Mouse (Mus musculus) lung, embryonic 16.5 days (tissue): ENCODE measurements around the gene Ttc28. TPM values are rescaled to one million over a fixed set of nuclear protein-coding genes. Genes with fewer than 3 reads are reported as not detected.

Source experiments
- ATAC-seq: fragments of 200-750 bp; cut with Nextera tagmentation; 2 replicates; pipeline ENCODE4 v1.8.0; 2017; ENCODE audit warnings: low read depth, mild to moderate bottlenecking, moderate library complexity
- H3K27ac ChIP-seq: fragments of 300-500 bp; sonication (generic); 2 replicates; pipeline ENCODE4 v1.5.1; 2014; ENCODE audit warnings: mild to moderate bottlenecking, control low read depth, low read length
- H3K27me3 ChIP-seq: fragments of 300-500 bp; sonication (generic); 2 replicates; pipeline ENCODE4 v1.6.1; 2014; ENCODE audit warnings: low read depth, low read length, mixed read lengths; ENCODE audit not compliant: control insufficient read depth, insufficient read depth
- H3K36me3 ChIP-seq: fragments of 300-500 bp; sonication (generic); 2 replicates; pipeline ENCODE4 v1.6.1; 2014; ENCODE audit warnings: low read length; ENCODE audit not compliant: control insufficient read depth, insufficient read depth
- H3K4me1 ChIP-seq: fragments of 300-500 bp; sonication (generic); replicated peaks from 2 replicates; pipeline ENCODE4 v1.6.1; 2014; ENCODE audit warnings: low read length, mixed read lengths; ENCODE audit not compliant: control insufficient read depth, insufficient read depth
- H3K4me2 ChIP-seq: fragments of 300-500 bp; sonication (generic); 2 replicates; pipeline ENCODE4 v1.6.1; 2014; ENCODE audit warnings: low read depth, low read length, control low read depth
- H3K4me3 ChIP-seq: fragments of 300-500 bp; sonication (generic); 2 replicates; pipeline ENCODE4 v1.5.1; 2014; ENCODE audit warnings: mild to moderate bottlenecking, low read length, control low read depth
- H3K9ac ChIP-seq: fragments of 300-500 bp; sonication (generic); 2 replicates; pipeline ENCODE4 v1.6.1; 2014; ENCODE audit warnings: low read length, control low read depth
- H3K9me3 ChIP-seq: fragments of 300-500 bp; sonication (generic); 2 replicates; pipeline ENCODE4 v1.6.1; 2016; ENCODE audit warnings: low read length; ENCODE audit not compliant: control insufficient read depth
- WGBS: fragments of 180-500 bp; shearing (Covaris S2); extraction: QIAGEN DNeasy Blood & Tissue Kit; methylation state at CpG from one replicate; pipeline ENCODE4 v1.1.7; 2014; 5-methylcytosine and 5-hydroxymethylcytosine counted together
- polyA plus RNA-seq: library from polyadenylated mRNA; unstranded; fragments of >200 nt; fragmentation: Nextera tagmentation; extraction: Ambion mirVana; gene quantifications from 2 replicates; pipeline ENCODE4 v1.2.1, GENCODE M21; 2015

Gene Ttc28
- polyA plus RNA-seq, 1 experiment from 2014 or later = 8.4 TPM

DNA sequence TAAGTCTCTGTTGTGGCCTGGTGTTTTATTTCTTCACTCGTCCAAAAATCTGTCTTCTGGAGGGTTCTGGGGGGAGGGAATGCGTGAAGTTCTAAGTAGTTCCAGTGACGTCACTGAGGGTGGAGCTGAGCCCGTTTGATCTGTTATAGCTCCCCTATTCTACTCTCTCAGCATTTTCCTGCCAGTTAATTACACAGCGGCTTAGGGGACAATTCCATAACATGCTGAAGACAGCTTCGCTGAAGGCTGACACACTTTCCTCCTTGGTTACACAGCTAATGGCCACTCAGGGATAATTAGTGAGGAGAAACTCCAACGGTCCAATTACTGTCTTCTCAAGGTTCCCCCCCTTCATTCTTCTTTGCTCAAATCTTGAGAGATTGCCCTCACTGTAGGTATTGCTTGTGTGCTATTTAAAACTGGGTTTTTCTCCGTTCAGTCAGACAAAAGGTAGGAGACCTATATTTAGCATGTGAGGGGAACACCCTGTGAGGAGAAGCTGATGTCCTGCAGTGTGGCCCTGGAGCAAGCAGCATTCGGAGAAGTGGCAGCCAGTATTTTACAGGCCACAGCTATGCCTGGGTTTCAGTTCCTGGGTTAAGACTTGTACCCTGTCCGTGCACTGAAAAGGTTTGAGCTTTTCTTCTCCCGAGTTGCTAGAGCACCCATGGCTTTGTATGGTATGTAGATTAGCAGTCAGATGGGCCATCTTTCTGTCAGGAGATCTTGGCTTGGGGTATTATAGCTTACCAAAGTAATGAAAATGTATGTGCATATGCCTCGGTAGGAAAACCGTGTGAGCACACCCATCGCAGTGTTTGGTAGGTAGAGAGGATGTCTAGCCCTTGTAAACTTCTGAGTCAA is 126.9 kb downstream of the Ttc28 start:
- ATAC-seq = no peak; the same call in 1 of the 2 replicates
- Histone ChIP-seq H3K9ac (no peak overlapping the region), H3K36me3 (no peaks in the 10 kb centered on the region), H3K9me3 (peaks cover 7% of the 10 kb centered on the region), H3K4me1 (peaks cover 12% of the 10 kb centered on the region), H3K27me3 (no peaks in the 10 kb centered on the region), H3K4me2 (no peak overlapping the region), H3K27ac (no peak overlapping the region), H3K4me3 (no peak overlapping the region)
- WGBS = 60% methylated on average over 14 of the region's 14 CpGs

DNA sequence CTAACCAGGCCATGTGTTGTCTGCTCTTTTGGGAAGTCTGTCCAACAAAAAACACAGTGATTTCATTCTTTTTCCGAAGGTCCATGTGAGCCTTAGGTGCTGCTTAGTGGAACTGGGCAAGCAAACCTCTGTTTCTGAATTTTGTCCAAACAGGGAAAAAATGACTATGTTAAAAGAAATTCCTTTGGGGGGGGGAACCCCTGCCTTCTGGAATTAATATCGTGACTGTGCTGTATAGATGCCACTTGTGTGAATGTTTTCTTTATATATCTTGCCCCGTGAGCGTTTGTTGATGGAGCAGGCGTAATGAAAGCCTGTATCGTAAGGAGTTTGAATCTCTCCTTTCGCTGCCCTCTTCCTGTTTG is 127.5 kb downstream of the Ttc28 start:
- 42% methylated on average over 7 of the region's 7 CpGs for WGBS
- Histone ChIP-seq H3K27ac (no peak overlapping the region), H3K9me3 (peaks cover 7% of the 10 kb centered on the region), H3K4me1 (peaks cover 12% of the 10 kb centered on the region), H3K4me2 (no peak overlapping the region), H3K9ac (no peak overlapping the region), H3K36me3 (no peaks in the 10 kb centered on the region), H3K27me3 (no peaks in the 10 kb centered on the region), H3K4me3 (no peak overlapping the region)
- no peak for ATAC-seq

DNA sequence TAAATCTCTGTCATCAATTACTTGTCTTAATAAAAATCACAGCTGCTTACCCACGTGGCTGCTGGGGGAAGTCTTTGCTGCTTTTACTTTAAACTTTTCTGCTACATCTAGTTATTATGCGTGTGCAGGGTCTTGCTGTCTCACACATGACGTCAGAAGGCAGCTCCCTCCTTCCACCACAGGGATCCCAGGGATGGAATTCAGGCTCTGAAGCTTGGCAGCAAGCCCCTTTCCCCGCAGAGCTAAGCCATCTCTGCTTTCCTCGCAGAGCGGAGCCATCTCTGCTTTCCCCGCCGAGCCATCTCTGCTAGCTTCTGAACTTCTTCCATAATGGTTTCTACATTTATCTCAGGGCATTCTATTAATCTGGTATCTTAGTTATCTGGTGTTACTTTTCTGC is 128.3 kb downstream of the Ttc28 start:
- no peak for ATAC-seq

DNA sequence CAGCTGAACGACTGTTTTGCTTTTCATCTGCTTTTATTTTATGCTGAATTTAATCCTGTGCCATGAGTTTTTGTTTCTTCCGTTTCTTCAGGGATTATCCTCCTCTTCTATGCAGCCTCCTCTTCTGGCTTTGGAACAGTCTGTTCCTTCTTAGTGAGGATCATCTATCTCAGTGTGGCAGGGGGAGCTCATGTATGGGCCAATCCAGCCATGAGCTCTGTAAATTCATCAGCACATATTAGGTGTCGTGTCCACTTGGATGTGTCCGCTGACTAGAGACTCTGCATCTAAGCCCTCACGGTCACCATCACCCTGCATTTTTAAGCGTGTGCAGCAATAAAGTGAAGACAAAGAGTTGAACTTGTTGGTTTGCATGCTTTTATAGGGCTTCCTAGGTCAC is 128.8 kb downstream of the Ttc28 start:
- 82% methylated on average over 6 of the region's 6 CpGs for WGBS
- H3K9ac ChIP-seq = no peak overlapping the region
- H3K27me3 ChIP-seq = no peaks in the 10 kb centered on the region
- H3K36me3 ChIP-seq = no peaks in the 10 kb centered on the region
- H3K4me2 ChIP-seq = no peak overlapping the region
- no peak overlapping the region for H3K27ac ChIP-seq
- H3K9me3 ChIP-seq = peaks cover 7% of the 10 kb centered on the region
- ATAC-seq = no peak
- peaks cover 12% of the 10 kb centered on the region for H3K4me1 ChIP-seq
- H3K4me3 ChIP-seq = no peak overlapping the region

More for the DNA sequence above, 128.3 kb downstream of the Ttc28 start:
- Histone ChIP-seq H3K27me3 (no peaks in the 10 kb centered on the region), H3K27ac (no peak overlapping the region), H3K9me3 (peaks cover 7% of the 10 kb centered on the region), H3K9ac (no peak overlapping the region), H3K4me2 (no peak overlapping the region), H3K4me1 (peaks cover 12% of the 10 kb centered on the region), H3K36me3 (no peaks in the 10 kb centered on the region), H3K4me3 (no peak overlapping the region)
- 49% methylated on average over 8 of the region's 8 CpGs for WGBS

DNA sequence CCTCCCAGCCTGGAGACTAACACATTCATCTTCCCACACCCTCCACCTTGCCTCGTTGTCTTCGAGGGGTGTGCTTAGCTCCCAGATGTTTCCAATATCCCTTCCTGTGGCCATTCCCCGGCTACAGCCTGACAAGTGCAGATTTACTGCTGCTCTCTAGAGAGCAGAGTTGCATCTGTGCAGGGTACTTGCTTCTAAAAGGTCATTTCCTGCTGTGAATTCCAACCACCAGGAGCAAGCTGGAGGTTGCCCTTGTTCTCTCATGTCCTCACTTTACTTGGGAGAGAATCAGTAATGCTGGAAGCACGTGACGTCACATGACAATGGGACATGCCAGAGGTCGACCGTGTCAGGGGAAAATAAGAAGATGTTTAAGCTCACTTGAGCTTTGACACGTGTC is 131.7 kb downstream of the Ttc28 start:
- H3K27ac ChIP-seq = no peak overlapping the region
- no peak for ATAC-seq
- peaks cover 12% of the 10 kb centered on the region for H3K4me1 ChIP-seq
- no peak overlapping the region for H3K4me2 ChIP-seq
- H3K27me3 ChIP-seq = no peaks in the 10 kb centered on the region
- no peaks in the 10 kb centered on the region for H3K36me3 ChIP-seq
- no peak overlapping the region for H3K4me3 ChIP-seq
- H3K9me3 ChIP-seq = peaks cover 7% of the 10 kb centered on the region
- H3K9ac ChIP-seq = no peak overlapping the region
- WGBS = 29% methylated on average over 8 of the region's 8 CpGs

DNA sequence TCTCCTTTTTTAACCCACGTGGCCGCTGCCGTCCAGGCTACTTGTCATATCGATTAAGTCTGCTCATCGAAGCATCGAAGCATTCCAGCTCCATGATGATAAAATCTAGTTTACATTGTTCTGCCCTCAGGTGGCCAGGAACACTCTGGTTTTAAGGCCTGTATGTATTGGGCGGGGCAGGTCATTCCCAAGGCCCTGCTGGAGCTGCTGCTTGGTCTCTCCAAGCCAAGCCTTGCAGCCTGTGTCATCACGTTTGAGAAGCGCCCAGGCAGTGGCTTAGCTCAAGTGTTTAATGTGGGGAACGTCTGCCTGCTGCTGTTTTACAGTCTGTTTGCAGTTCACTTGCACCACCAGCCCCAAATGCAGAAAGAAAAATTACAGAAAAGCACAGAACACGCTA is 132.5 kb downstream of the Ttc28 start:
- H3K4me2 ChIP-seq = no peak overlapping the region
- H3K27me3 ChIP-seq = no peaks in the 10 kb centered on the region
- no peak overlapping the region for H3K27ac ChIP-seq
- H3K4me1 ChIP-seq = peaks cover 16% of the 10 kb centered on the region
- no peak overlapping the region for H3K9ac ChIP-seq
- no peak overlapping the region for H3K4me3 ChIP-seq
- WGBS = 49% methylated on average over 11 of the region's 11 CpGs
- no peak for ATAC-seq
- no peaks in the 10 kb centered on the region for H3K36me3 ChIP-seq
- H3K9me3 ChIP-seq = peaks cover 7% of the 10 kb centered on the region

DNA sequence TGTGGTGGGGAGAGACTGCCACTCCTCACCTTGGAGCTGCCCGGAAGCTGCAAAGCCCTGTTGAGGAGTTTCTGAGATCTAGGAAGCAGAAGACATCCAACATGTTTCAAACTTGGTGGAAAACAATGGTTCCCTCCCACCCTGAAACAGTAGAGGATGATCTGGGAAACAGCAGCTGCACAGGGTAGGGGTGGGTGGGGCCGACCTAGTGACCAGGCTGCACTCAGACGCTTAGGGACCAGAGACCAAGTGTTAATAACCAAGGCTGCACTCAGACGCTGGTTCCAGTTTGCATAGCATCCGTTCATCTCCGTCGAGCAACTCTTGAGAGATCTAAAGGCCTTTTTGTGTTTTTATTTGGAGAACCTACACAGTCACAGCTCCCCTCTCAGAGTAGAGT is 133.0 kb downstream of the Ttc28 start:
- H3K9ac ChIP-seq = no peak overlapping the region
- no peaks in the 10 kb centered on the region for H3K36me3 ChIP-seq
- peaks cover 7% of the 10 kb centered on the region for H3K9me3 ChIP-seq
- H3K4me1 ChIP-seq = peaks cover 16% of the 10 kb centered on the region
- no peak for ATAC-seq
- H3K27ac ChIP-seq = no peak overlapping the region
- H3K4me3 ChIP-seq = no peak overlapping the region
- 41% methylated on average over 7 of the region's 7 CpGs for WGBS
- H3K4me2 ChIP-seq = no peak overlapping the region
- no peaks in the 10 kb centered on the region for H3K27me3 ChIP-seq

DNA sequence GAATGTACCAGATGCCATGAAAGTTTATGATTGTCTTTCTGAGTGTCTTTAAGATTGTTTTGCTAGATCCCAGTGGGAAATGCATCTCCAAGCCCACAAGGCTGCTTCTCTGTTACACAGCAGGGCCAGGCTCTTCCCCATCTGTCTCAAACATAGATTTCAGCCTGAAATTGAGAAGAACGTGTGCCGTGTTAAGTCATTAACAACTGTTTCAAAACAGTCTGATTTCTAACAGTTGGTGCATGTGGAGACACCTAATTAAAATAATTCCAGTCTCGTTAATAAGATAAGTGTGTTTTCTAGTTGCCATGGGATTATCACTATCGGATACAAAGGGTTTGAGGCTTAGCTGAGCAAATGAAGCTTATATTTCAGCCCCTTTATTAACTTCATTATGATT is 135.4 kb downstream of the Ttc28 start:
- Histone ChIP-seq H3K4me1 (peaks cover 15% of the 10 kb centered on the region), H3K9ac (no peak overlapping the region), H3K36me3 (no peaks in the 10 kb centered on the region), H3K4me2 (no peak overlapping the region), H3K9me3 (peaks cover 3% of the 10 kb centered on the region), H3K27ac (no peak overlapping the region), H3K4me3 (no peak overlapping the region), H3K27me3 (no peaks in the 10 kb centered on the region)
- WGBS = 82% methylated on average over 4 of the region's 4 CpGs
- no peak for ATAC-seq

DNA sequence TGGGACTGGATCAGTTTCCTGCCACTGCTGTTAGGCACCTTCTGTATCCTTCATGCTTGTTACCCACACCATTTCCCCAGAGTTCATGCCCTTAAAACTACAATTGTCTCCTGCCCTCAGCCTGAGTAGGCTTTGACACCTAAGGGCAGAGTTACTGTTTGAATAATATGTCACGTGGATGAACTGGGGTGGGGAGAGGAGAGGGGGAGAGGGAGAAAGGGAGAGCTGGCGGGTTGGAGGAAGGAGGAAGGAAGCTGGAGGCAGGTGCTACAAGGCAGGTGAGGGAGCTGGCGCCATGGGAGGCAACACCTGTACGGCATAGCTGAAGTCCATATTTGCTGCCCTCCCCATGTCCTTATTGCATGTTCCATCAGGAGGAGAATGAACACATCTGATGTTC is 137.7 kb downstream of the Ttc28 start:
- H3K4me2 ChIP-seq = no peak overlapping the region
- H3K27ac ChIP-seq = no peak overlapping the region
- no peak overlapping the region for H3K9ac ChIP-seq
- WGBS = 49% methylated on average over 4 of the region's 4 CpGs
- H3K27me3 ChIP-seq = no peaks in the 10 kb centered on the region
- no peaks in the 10 kb centered on the region for H3K9me3 ChIP-seq
- peaks cover 11% of the 10 kb centered on the region for H3K4me1 ChIP-seq
- H3K4me3 ChIP-seq = no peak overlapping the region
- H3K36me3 ChIP-seq = no peaks in the 10 kb centered on the region
- ATAC-seq = no peak
